Mouse (Mus musculus): ENCODE measurements around the gene Il12a. TPM values are rescaled to one million over a fixed set of nuclear protein-coding genes. Genes with fewer than 3 reads are reported as not detected.

Il12a gene
- polyA plus RNA-seq, 1 experiment: not detected

DNA sequence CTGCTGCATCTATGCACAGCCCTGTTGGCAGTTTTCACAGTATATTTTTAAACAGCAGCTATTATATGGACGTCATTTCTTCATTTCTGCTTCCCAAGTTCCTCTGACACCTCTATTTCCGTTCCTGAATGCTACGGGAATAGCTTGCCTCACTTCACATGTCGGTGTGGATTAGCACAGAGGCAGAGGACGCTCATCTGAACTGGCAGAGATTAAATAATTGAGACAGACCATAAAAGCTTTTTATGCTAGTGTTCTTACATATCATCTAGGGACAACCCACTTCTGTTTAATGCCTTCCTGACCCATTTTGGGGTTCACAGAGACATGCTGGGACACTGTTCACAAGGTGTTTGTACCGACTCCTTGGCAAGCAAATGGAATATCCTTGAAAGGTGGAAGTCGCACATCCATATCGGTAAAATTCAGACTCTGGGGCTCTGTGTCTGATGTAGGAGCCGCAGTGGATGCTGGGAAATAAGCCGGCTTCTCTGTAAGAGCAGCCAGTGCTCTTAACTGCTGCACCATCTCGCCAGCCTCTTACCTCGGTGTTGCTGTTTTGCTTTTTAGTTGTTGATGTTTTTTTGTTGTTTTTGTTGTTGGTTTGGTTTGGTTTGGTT, 15.1 kb upstream of the Il12a start:
- no peak for TF ChIP-seq GATA1 (IDR thresholded peaks at IDR 0.05; ENCODE audit: low read length)

DNA sequence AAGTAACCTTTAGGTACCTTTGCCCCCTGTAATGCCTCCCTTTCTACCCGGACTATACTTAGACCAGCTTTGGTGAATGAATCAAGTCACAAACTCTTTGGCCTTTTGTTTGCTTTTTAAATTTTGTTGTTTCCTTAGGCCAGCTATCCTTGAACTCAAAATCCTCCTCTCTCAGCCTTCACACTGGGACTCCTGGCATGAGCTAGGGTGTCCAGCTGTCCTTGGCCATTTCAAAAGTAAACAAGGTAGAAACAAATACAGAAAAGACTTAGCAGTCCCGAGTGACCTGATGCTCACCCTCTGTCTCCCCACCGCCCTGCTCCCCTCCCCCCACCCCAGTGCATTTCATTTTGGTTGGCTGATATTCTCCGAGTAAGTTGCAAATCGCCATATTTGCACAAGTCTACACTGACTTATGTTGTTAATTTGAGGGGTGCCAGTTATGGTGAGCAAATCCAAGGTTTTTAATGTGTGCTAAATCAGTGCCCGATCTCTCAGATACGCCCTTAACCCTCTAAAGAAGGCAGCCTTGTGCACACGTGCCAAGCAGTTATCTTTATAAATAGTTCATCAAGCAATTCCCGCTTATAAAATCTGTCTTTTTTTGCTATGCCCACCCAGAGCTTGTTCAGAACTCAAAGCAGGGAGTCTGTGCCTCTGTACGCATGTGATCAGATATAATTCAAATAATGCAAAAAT, 14.3 kb upstream of the Il12a start:
- no peak for TF ChIP-seq GATA1 (IDR thresholded peaks at IDR 0.05; ENCODE audit: low read length)

DNA sequence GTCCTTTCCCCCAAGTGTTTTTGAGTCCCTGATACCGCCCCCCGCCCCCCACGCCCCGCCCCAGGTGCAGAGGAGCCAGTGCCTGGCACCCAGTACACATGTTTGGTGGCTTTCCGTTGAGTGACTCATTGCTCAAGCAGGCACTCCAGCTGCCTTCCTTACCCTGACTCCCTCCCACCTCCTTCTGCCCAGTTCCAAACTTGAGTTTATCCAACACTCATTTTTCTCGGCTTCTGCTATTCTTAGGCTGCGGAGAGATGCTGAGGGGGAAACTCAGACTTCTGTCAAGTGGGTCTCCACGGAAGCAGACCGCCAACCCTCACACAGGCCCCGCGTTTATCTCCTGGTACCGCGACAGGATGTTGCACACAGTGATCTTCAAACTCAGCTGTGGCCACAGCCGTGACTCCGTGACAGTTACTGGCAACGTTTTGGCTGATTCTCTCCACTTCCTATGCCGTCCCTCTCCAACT, 13.6 kb upstream of the Il12a start:
- TF ChIP-seq GATA1 (IDR thresholded peaks at IDR 0.05; ENCODE audit: low read length): no peak

DNA sequence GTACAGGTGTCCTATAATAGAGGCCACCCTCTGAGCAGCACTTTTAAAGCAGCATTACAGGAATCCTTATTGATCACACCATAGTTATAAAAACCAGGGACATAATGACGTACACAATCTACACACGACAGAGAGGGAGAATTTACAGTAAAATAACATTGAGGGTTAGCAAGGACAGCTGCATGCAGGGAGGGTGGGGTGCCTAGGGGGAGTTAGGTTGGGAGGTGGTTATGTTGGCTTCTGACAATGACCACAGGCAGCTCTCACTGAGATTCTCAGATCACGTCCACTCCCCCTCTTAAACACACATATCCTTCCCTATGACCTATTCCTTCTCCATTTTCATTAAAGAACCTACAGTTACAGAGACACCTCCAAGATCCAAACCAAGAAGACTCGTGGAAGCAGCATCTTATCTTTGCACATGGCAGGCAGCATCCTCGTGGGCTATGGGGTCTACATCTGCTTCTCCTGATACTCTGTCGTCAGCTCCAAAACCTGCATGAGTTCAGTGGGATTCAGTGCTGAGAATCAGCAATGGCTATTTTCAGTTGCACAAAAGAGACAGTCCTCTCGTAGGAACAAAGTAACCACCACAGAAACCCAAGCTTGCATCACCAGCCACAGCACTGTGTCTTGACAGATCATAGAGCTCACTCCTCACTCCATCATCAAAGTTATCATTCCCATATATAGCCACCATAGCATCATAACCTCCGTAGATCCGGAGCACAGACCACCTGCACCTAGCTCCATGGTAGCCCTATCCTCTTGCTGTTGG, 11.4 kb upstream of the Il12a start:
- no peak for TF ChIP-seq GATA1 (IDR thresholded peaks at IDR 0.05; ENCODE audit: low read length)

DNA sequence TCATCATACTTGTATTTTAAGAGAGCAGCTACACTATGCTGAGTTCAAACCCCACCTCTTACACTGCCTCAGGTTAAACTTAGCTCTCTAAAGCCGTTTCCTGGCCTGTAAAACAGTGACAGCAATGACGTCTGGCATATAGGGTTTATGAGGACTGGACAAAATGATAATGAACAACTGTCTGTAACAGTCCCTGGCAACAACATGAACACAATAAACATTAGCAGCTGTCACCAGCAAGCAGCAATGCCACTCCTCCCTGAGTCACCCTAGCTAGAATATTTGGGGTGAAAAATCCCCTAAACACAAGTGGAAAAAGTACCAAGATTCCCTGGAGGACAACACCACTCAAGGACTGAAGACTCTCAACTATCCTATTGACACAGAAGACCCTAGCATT, 6.9 kb upstream of the Il12a start:
- no peak for TF ChIP-seq GATA1 (IDR thresholded peaks at IDR 0.05; ENCODE audit: low read length)

DNA sequence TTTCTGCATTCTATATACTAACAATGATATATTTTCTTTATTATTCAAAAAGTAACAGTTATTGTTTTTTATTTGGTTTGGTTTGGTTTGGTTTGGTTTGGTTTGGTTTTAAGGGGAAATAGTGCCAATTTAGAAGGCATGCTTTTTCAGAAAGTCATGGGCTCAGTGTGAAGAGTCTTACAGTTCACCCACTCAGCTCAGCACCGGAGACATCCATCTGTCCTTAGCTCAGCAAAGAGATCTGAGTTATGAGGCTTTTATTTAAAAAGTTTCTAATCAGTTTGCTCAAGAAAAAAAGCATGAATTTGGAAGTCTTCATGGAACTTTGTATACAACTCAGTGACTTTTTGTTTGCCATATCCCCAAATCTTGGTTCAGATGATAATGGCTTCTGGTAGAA, 6.2 kb upstream of the Il12a start:
- no peak for TF ChIP-seq GATA1 (IDR thresholded peaks at IDR 0.05; ENCODE audit: low read length)

DNA sequence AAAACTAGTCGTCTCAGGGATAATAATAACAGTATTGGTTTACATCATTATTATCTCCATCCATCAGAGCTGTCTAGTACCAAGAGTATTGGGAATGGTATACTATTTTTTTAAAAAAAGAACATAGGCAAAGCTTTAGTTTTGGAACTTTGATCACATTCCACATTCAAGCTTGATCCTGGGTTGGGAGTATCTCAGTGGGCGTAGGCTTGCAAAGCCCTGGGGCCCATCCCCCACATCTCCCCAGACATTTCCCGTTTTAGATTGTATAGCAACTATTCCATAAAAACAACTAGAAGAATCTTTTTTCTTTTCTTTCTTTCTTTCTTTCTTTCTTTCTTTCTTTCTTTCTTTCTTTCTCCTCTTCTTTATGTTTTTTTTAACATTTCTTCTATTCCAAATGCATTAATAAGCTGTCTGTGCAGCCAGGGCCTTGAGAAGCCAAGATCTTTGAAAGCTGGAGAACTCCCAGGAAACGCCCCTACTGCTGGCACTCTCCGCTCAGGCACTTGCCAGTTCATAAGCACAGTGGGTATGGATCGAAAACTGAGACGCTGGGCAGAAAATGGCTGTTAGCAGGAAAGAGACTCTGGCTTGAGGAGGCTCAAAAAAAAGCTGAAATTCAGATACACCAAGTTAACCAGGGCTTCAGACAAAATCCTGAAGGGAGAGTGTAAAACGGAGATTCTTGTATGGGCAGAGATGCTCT, 3.4 kb upstream of the Il12a start:
- TF ChIP-seq GATA1 (IDR thresholded peaks at IDR 0.05; ENCODE audit: low read length): no peak

DNA sequence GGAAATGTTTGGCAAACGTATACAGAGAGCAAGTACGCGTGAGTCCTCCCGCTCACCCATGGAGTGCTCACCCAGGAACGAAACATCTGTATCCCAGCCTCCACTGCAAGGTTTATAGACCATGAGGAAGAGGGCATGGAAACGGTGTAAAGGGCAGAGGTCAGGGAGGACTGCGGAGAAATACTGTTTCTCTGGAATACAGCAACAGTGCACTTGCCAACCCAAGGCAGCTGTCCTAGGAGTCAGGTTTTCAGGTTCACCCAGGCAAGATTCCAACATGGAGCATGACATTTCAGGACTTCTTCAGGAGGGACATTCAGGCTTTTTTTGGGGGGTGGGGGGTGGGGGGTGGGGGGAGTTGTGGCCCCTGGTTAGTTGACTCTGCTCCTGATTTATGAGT, 1.1 kb upstream of the Il12a start:
- TF ChIP-seq GATA1 (IDR thresholded peaks at IDR 0.05; ENCODE audit: low read length): no peak

DNA sequence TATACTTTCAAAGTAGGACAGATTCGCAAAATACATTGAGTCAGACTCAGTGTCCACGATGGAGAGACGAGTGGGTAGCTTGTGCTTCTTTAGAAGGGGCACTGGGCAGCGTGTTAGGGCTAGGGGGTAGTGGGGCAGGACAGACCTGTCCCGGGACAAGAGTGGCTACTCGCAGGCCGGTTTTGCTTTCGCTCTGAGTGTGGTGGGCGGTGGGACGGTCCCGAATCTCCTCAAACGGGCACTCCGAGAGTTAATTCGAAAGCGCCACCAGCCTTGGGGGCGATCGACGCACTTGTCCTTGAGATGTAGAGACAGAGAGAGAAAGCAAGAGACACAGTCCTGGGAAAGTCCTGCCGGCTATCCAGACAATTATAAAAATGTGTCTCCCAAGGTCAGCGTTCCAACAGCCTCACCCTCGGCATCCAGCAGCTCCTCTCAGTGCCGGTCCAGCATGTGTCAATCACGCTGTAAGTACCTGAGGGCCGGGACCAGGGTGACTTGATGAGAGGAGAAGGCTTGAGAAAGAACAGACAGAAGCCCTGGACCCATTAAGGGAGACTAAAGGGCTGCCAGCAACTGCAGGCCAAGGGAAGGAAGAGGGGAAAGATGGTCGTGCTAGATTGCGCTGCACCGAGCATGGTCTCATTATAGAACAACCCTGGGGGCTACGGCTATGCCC, 795 bp downstream of the Il12a start:
- TF ChIP-seq GATA1 (IDR thresholded peaks at IDR 0.05; ENCODE audit: low read length): no peak

DNA sequence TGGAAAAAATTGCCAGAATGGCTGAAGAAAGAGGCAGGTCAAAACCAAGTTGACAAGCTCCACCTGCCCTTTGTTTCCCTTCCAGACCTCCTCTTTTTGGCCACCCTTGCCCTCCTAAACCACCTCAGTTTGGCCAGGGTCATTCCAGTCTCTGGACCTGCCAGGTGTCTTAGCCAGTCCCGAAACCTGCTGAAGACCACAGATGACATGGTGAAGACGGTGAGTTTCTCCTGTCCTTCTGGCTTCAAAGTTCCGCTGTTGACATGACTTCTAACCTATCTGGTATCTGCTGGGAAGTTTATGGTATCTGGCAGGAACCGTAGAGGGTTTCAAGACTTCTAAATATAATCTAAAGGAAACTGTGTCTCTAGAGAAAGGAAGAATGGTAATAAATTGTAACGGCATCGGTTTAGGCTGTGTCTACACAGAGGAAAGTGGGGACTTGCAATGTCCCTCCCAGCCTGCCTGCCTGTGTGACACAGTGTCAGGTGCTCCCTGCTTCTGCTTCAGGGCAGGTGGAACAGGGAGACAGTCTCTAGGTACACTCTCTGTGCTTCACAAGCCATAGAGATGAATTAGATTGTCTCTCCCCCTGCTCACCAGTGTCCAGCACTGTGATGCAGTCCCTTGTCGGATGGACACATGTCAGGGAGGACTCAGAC, 1.6 kb downstream of the Il12a start:
- TF ChIP-seq GATA1 (IDR thresholded peaks at IDR 0.05; ENCODE audit: low read length): no peak

DNA sequence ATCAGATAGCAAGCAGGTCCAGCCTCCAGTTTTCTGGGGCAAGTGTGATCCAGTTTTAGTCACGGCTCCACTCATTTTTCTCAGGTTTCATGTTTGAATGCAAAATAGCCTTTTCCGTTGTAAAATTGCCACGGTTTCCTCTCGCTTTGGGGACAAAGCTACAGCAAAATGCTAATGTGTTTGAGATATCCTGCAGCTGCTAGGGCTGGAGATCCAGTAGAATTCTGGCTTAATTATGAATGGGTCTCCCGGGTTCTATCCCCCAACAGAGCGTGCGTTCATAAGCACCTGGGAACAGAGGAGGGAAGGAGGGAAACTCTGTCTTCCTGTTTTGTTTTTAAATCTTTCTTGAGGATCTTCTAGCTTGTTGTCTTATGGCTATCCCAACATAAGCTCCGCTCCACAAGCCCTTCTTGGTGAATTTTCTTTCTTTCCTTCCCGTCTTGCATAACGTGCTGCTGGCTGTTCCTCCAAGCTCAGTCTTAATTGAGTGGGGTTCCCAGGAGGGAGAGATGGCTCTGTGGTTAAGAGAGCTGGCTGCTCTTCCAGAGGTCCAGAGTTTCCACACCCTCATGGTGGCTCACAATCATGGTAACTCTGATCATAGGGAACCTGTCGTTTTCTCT, 2.3 kb downstream of the Il12a start:
- TF ChIP-seq GATA1 (IDR thresholded peaks at IDR 0.05; ENCODE audit: low read length): no peak

DNA sequence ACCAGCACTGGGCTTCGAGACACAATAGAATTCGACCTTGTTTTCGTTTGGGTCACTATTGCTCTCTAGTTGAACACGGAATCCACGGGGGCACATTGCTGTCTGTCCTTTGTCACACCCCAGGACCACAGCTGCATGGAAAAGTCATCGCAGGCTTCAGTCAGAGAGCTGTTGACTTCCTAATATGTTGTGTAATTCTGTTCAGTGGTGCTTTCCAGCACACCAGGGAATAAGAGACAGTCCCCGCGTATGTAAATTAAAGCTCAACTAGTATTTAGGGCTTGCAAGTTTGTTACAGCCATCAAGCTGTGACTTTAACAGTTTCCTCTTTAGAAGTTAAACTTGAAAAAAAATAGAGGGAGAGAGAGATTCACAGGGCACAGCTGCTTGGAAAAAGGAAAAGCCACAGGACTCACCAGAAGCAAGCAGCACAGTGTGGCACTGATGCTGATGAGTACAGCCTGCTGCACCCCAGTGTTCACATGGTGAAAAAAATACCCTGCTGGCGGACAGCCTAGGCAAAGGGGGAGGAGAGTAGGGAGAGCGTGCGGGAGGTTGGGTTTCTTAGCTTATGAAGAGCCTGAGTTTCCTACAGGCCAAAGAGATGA, 3.1 kb downstream of the Il12a start:
- TF ChIP-seq GATA1 (IDR thresholded peaks at IDR 0.05; ENCODE audit: low read length): no peak

DNA sequence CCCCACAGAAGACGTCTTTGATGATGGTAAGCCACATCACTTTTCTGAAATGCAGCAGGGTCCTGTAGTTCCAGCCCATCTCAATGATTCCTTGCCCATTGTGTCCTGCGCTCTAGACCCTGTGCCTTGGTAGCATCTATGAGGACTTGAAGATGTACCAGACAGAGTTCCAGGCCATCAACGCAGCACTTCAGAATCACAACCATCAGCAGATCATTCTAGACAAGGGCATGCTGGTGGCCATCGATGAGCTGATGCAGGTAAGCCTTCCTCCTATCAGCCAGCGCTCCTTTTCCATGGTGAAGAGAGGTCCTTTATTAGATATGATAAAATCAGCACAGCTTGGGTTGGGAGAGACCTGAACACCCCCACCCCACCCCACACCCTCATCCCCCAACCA, 4.9 kb downstream of the Il12a start:
- no peak for TF ChIP-seq GATA1 (IDR thresholded peaks at IDR 0.05; ENCODE audit: low read length)
